Mouse (Mus musculus) stomach, postnatal 0 days (tissue): ENCODE results near the gene Pla2g2c. TPM values are rescaled to one million over a fixed set of nuclear protein-coding genes. Genes with fewer than 3 reads are reported as not detected.

Experiments used
- ATAC-seq: fragments of 200-750 bp; cut with Nextera tagmentation; 2 replicates; pipeline ENCODE4 v1.8.0; 2017; ENCODE audit not compliant: low FRiP score, low TSS enrichment
- DNase-seq: peaks from one replicate; pipeline ENCODE4 v3.0.0-alpha.2; 2016; ENCODE audit warnings: low spot score
- H3K27ac ChIP-seq: fragments of 300-500 bp; sonication (generic); replicated peaks from 2 replicates; pipeline ENCODE4 v1.5.1; 2014; ENCODE audit warnings: mild to moderate bottlenecking, control low read depth
- H3K27me3 ChIP-seq: fragments of 300-500 bp; sonication (generic); 2 replicates; pipeline ENCODE4 v1.6.1; 2014; ENCODE audit warnings: low read length; ENCODE audit not compliant: control insufficient read depth, insufficient read depth
- H3K36me3 ChIP-seq: fragments of 300-500 bp; sonication (generic); 2 replicates; pipeline ENCODE4 v1.6.1; 2014; ENCODE audit warnings: low read length, mixed read lengths; ENCODE audit not compliant: control insufficient read depth, insufficient read depth
- H3K4me1 ChIP-seq: fragments of 300-500 bp; sonication (generic); replicated peaks from 2 replicates; pipeline ENCODE4 v1.6.1; 2014; ENCODE audit warnings: antibody characterized with exemption; ENCODE audit not compliant: control insufficient read depth, insufficient read depth
- H3K4me2 ChIP-seq: fragments of 300-500 bp; sonication (generic); replicated peaks from 2 replicates; pipeline ENCODE4 v1.6.1; 2014; ENCODE audit warnings: low read depth, mild to moderate bottlenecking, control low read depth, moderate library complexity
- H3K4me3 ChIP-seq: fragments of 300-500 bp; sonication (generic); 2 replicates; pipeline ENCODE4 v1.5.1; 2014; ENCODE audit warnings: low read depth, low read length, control low read depth
- H3K9ac ChIP-seq: fragments of 300-500 bp; sonication (generic); 2 replicates; pipeline ENCODE4 v1.6.1; 2014; ENCODE audit warnings: mild to moderate bottlenecking, low read length, control low read depth, mixed read lengths
- H3K9me3 ChIP-seq: fragments of 300-500 bp; sonication (generic); 2 replicates; pipeline ENCODE4 v1.6.1; 2016; ENCODE audit warnings: low read length; ENCODE audit not compliant: control insufficient read depth
- CTCF ChIP-seq: IDR thresholded peaks from 2 replicates; pipeline ENCODE4 v1.5.1; 2016; ENCODE audit warnings: antibody characterized with exemption, low read depth, mild to moderate bottlenecking, moderate library complexity
- EP300 ChIP-seq: optimal IDR thresholded peaks from 2 replicates; pipeline ENCODE3; 2016; ENCODE audit warnings: antibody characterized with exemption
- WGBS: fragments of 180-500 bp; shearing (Covaris S2); extraction: QIAGEN DNeasy Blood & Tissue Kit; methylation state at CpG from one replicate; pipeline ENCODE4 v1.1.7; 2014; 5-methylcytosine and 5-hydroxymethylcytosine counted together
- polyA plus RNA-seq: library from polyadenylated mRNA; unstranded; fragments of >200 nt; fragmentation: Nextera tagmentation; extraction: Ambion mirVana; gene quantifications from 2 replicates; pipeline ENCODE4 v1.2.1, GENCODE M21; 2015

Gene Pla2g2c
- polyA plus RNA-seq, 1 experiment from 2014 or later = 0.30 TPM

GRCm38 (mm10) chr4:138775435-138775834, 50.8 kb downstream of the Pla2g2c start, which contains the start of gene Pla2g2d:
Gene Pla2g2d, plus strand, starts transcription at chr4:138775735.
- ATAC-seq (no peak), DNase-seq (no peak)
- Histone ChIP-seq H3K9me3 (no peaks in the 10 kb centered on the region), H3K4me2 (no peak within 1 kb of the TSS), H3K27ac (no peak within 1 kb of the TSS), H3K36me3 (no peaks in the 10 kb centered on the region), H3K4me1 (no peaks in the 10 kb centered on the region), H3K9ac (no peak within 1 kb of the TSS), H3K27me3 (no peaks in the 10 kb centered on the region), H3K4me3 (no peak within 1 kb of the TSS)
- WGBS = 73% methylated on average over 6 of the region's 6 CpGs
- TF ChIP-seq EP300 (no peak), CTCF (no peak)

- TF ChIP-seq EP300 (no peak), CTCF (no peak)
- H3K27me3 ChIP-seq = no peaks in the 10 kb centered on the region
- H3K4me2 ChIP-seq = no peak overlapping the region
- H3K4me1 ChIP-seq = no peaks in the 10 kb centered on the region
- ATAC-seq (no peak), DNase-seq (no peak)
- no peak overlapping the region for H3K9ac ChIP-seq
- H3K27ac ChIP-seq = no peak overlapping the region
- H3K4me3 ChIP-seq = no peak overlapping the region
- 27% methylated on average over 20 of the region's 20 CpGs for WGBS
- H3K9me3 ChIP-seq = no peaks in the 10 kb centered on the region
- no peaks in the 10 kb centered on the region for H3K36me3 ChIP-seq
These were observed 53.1 kb downstream of the Pla2g2c start for GRCm38 (mm10) chr4:138777417-138778407.

- no peaks in the 10 kb centered on the region for H3K27me3 ChIP-seq
- no peak for DNase-seq
- TF ChIP-seq EP300 = no peak
- no peak for TF ChIP-seq CTCF
- H3K9me3 ChIP-seq = no peaks in the 10 kb centered on the region
- H3K4me3 ChIP-seq = no peak overlapping the region
- H3K36me3 ChIP-seq = no peaks in the 10 kb centered on the region
- no peak overlapping the region for H3K9ac ChIP-seq
- WGBS = 77% methylated on average over 5 of the region's 5 CpGs
- H3K4me1 ChIP-seq = no peaks in the 10 kb centered on the region
- no peak overlapping the region for H3K27ac ChIP-seq
- H3K4me2 ChIP-seq = no peak overlapping the region
- no peak for ATAC-seq
These were observed 55.7 kb downstream of the Pla2g2c start for GRCm38 (mm10) chr4:138780300-138780699.

- H3K9ac ChIP-seq = no peak overlapping the region
- TF ChIP-seq EP300 (no peak), CTCF (no peak)
- H3K4me1 ChIP-seq = no peaks in the 10 kb centered on the region
- ATAC-seq = no peak
- no peaks in the 10 kb centered on the region for H3K9me3 ChIP-seq
- WGBS = 67% methylated on average over 6 of the region's 6 CpGs
- no peaks in the 10 kb centered on the region for H3K27me3 ChIP-seq
- no peak for DNase-seq
- no peaks in the 10 kb centered on the region for H3K36me3 ChIP-seq
- H3K4me3 ChIP-seq = no peak overlapping the region
- no peak overlapping the region for H3K4me2 ChIP-seq
- H3K27ac ChIP-seq = no peak overlapping the region
These were observed 57.5 kb downstream of the Pla2g2c start for GRCm38 (mm10) chr4:138782098-138782497.

- Histone ChIP-seq H3K27ac (no peak overlapping the region), H3K9me3 (no peaks in the 10 kb centered on the region), H3K36me3 (no peaks in the 10 kb centered on the region), H3K4me1 (no peaks in the 10 kb centered on the region), H3K27me3 (no peaks in the 10 kb centered on the region), H3K4me2 (no peak overlapping the region), H3K4me3 (no peak overlapping the region), H3K9ac (0 out of 2 replicates have a peak overlapping the region, but pooled peaks have one; percentile 13)
- no peak for DNase-seq
- no peak; the same call in 1 of the 2 replicates for ATAC-seq
- TF ChIP-seq EP300 (no peak), CTCF (peak; percentile 53)
- WGBS = 59% methylated on average over 4 of the region's 4 CpGs
These were observed 61.1 kb downstream of the Pla2g2c start for GRCm38 (mm10) chr4:138785721-138786120.

GRCm38 (mm10) chr4:138786141-138786540, 61.5 kb downstream of the Pla2g2c start:
- no peak for DNase-seq
- Histone ChIP-seq H3K4me2 (no peak overlapping the region), H3K4me1 (no peaks in the 10 kb centered on the region), H3K4me3 (no peak overlapping the region), H3K27ac (no peak overlapping the region), H3K36me3 (no peaks in the 10 kb centered on the region), H3K9ac (0 out of 2 replicates have a peak overlapping the region, but pooled peaks have one; percentile 13), H3K9me3 (no peaks in the 10 kb centered on the region), H3K27me3 (no peaks in the 10 kb centered on the region)
- TF ChIP-seq CTCF = no peak
- no peak for TF ChIP-seq EP300
- ATAC-seq = no peak
- 38% methylated on average over 4 of the region's 4 CpGs for WGBS
